Mouse (Mus musculus) myocyte (in vitro differentiated cells): ENCODE results near the gene Pdzd2.

Experiments
- POLR2A ChIP-seq: IDR thresholded peaks from one replicate; pipeline ENCODE4 v1.6.1; 2011; ENCODE audit warnings: low read depth, mild to moderate bottlenecking, control low read depth, moderate library complexity; ENCODE audit not compliant: insufficient read length
- POLR2AphosphoS2 ChIP-seq: IDR thresholded peaks from one replicate; pipeline ENCODE4 v1.6.1; 2011; ENCODE audit warnings: low read depth, control low read depth; ENCODE audit not compliant: insufficient read length

DNA sequence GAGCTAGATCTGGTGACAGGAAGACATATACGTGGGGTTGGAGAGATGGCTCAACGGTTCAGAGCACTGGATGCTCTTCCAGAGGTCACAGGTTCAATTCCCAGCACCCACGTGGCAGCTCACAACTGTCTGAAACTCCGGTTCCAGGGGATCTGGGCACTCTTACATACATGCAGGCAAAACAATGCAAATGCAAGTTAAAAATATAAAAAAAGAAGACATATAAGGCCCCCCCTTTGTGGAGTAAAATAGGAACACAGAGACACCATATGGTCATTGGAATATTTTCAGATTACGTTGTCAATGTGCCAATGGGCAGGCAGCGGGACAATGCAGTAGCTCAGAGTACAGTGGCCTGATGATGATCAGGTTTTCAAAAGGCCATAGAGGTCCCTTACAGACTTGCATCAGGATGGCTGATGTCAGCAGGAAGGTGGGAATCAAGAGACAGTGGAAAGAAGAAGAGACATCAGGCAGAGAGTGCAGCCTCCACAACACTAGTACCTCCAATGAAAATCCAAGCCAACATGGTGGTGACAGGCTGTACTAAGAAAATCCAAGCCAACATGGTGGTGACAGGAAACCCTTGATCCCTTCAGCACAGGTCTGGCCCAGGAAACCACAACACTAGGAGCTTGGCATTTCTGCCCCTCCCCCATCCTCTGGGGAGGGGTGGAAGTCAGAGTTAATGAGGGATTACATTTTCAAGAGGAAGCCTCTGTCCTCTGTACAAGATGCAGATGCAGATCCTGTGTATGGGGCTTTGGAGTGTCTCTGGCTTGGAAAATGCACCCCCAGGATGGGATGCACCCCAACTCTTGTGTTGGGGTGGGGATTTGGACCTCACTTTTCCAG, 287.4 kb downstream of the Pdzd2 start:
- no peak for TF ChIP-seq POLR2AphosphoS2
- TF ChIP-seq POLR2A = no peak
